Mouse (Mus musculus): ENCODE data around the gene Eif3j1.
"Not testable (repeated sequence)": the region's sequence is repeated elsewhere in the genome, so short reads cannot be mapped to it uniquely, and the experiment has no call there.

The Eif3j1 gene

GRCm38 (mm10) chr2:122027862-122028755 is at the start of gene Eif3j1:
TSS of gene Eif3j1 (plus strand) at chr2:122028546.
- in situ Hi-C loops (cut with MboI; ENCODE audit: unreplicated experiment in 2 of 2) = no loop called here

- in situ Hi-C loops (cut with MboI; ENCODE audit: unreplicated experiment in 2 of 2) = loop anchor here in 1 of 2 experiments (10.0 kb wide), 1 partner anchor 421 kb away; no protein-coding TSS in a partner anchor
Measured at GRCm38 (mm10) chr2:121995738-121996137, 32.6 kb upstream of the Eif3j1 start.

GRCm38 (mm10) chr2:122008832-122009231 is 19.5 kb upstream of the Eif3j1 start:
- in situ Hi-C loops (cut with MboI; ENCODE audit: unreplicated experiment in 2 of 2) = loop anchor here in 1 of 2 experiments (25.0 kb wide), 1 partner anchor 447 kb away; no protein-coding TSS in a partner anchor

- in situ Hi-C loops (cut with MboI; ENCODE audit: unreplicated experiment in 2 of 2) = loop anchor here in 1 of 2 experiments (25.0 kb wide), 1 partner anchor 449 kb away; no protein-coding TSS in a partner anchor
Measured at GRCm38 (mm10) chr2:122011441-122011840, 16.9 kb upstream of the Eif3j1 start.

DNA sequence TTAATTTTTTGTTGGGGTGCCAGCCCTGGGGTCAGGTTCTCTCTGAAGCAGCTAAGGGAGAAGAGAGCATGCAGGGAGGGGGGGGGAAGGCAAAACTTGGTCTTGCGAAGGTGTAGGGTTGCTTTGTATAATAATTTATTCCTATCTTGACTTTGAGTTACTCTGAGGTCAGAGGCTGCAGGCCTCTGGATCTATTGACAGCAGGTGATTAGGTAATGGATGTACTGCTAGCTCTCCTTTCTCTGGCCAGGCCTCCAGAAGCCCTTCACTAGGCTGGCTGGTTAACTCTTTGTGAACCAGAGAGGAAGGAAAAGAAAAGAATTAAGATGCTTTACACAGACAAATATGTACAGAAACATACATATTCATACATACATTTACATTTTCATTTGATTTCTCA is 9.6 kb upstream of the Eif3j1 start:
- in situ Hi-C loops (cut with MboI; ENCODE audit: unreplicated experiment in 2 of 2) = loop anchor here in 1 of 2 experiments (25.0 kb wide), 1 partner anchor 456 kb away; no protein-coding TSS in a partner anchor

DNA sequence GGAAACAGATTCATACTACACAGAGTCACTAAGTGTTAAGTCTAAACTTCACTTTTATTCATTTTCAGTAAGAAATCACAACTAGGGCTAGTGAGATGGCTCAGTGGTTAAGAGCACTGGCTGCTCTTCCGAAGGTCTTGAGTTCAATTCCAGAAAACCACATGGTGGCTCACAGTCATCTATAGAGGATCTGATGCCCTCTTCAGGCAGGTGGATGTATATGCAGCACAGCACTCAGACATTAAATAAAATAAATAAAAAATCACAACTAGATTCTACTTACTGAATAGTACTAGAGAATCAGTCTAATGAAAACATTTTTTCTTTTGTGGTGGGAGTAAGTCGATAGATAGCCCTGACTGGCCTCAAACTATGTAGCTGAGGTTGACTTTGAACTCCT is 6.1 kb upstream of the Eif3j1 start:
- in situ Hi-C loops (cut with MboI; ENCODE audit: unreplicated experiment in 2 of 2) = loop anchor here in 1 of 2 experiments (25.0 kb wide), 1 partner anchor 460 kb away; no protein-coding TSS in a partner anchor

GRCm38 (mm10) chr2:122027091-122027490 is 1.3 kb upstream of the Eif3j1 start:
- in situ Hi-C loops (cut with MboI; ENCODE audit: unreplicated experiment in 2 of 2) = not testable (repeated sequence)

- in situ Hi-C loops (cut with MboI; ENCODE audit: unreplicated experiment in 2 of 2) = no loop called here
Measured at GRCm38 (mm10) chr2:122028756-122029700, 682 bp downstream of the Eif3j1 start.

GRCm38 (mm10) chr2:122031970-122032369 is 3.6 kb downstream of the Eif3j1 start:
- in situ Hi-C loops (cut with MboI; ENCODE audit: unreplicated experiment in 2 of 2) = no loop called here

GRCm38 (mm10) chr2:122036064-122036463 is 7.7 kb downstream of the Eif3j1 start:
- in situ Hi-C loops (cut with MboI; ENCODE audit: unreplicated experiment in 2 of 2) = no loop called here

- in situ Hi-C loops (cut with MboI; ENCODE audit: unreplicated experiment in 2 of 2) = no loop called here
Measured at GRCm38 (mm10) chr2:122043926-122044325, 15.6 kb downstream of the Eif3j1 start.

DNA sequence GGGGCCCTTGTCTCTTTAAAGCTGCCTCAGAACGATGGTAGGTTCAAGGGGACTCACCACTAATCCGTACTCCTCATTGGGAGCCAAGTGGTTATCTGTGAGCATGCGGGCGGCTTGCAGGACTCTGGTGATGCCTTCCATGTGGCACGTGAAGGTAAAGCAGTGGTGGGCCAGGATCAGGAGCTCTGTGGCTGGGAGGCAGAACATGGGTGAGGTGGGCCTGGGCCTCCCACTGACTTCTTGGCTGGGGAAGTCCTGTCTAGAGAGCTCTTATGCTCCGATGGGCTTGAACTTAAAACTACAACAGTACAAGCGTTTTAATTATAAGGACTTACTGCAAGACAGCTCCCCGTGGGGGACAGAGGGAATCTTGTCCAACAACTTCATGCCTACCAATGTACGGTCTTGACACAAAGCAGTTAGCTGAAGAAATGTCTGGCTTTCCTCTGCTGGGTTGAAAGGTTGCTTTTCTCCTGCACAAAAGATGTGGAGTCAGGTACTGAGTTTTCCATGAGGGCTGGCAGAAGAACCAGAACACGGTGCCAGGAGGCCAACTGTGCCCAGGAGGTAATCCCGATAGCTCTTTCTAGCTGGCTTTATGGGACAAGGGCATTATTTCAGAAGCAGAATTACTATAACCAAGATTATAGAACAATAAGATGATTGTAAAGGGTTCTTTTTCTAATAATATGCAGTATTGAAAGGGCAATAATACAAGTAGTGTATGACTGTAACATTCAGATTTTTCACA is 31.2 kb downstream of the Eif3j1 start:
- in situ Hi-C loops (cut with MboI; ENCODE audit: unreplicated experiment in 2 of 2) = loop anchor here in 1 of 2 experiments (10.0 kb wide), 1 partner anchor 495 kb away; no protein-coding TSS in a partner anchor

DNA sequence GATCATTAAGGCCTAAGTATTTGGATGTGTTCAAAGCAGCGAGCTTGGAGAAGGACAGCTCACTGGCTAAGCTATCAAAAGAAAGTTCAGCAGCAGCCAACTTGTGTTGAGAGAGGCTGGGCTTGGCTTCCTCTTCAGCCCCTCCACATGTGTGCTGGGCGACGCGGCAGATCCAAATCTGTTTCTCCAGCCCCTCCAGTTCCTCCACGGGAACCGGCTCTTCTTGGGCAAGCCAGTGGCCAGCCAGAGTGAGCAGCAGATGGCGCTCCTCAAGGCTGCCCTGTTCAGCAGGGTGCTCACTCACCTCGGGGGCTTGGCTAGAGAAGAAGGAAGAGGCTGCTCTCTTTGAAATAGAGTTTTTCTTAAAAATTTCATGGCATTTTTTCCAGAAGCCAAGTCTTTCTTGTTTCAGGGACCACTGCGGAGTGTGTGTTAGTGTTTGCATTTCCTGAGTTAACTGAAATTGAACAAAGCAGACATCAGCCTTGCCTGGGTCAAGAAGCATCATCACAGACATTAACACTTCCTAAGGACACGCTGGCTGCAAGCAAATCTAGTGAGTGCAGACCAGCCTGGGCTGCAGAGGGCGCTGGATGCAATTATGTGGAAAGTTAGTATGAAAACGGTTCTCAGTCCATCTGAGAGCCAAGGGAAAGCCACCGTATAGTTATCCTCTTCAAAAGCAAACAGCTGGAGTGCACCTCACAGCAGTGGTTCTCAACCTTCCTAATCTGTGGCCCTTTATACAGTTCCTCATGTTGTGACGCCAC is 37.0 kb downstream of the Eif3j1 start:
- in situ Hi-C loops (cut with MboI; ENCODE audit: unreplicated experiment in 2 of 2) = loop anchor here in 1 of 2 experiments (10.0 kb wide), 1 partner anchor 489 kb away; no protein-coding TSS in a partner anchor

- in situ Hi-C loops (cut with MboI; ENCODE audit: unreplicated experiment in 2 of 2) = loop anchor here in 1 of 2 experiments (10.0 kb wide), 1 partner anchor 489 kb away; no protein-coding TSS in a partner anchor
Measured at GRCm38 (mm10) chr2:122066241-122066640, 37.9 kb downstream of the Eif3j1 start.

DNA sequence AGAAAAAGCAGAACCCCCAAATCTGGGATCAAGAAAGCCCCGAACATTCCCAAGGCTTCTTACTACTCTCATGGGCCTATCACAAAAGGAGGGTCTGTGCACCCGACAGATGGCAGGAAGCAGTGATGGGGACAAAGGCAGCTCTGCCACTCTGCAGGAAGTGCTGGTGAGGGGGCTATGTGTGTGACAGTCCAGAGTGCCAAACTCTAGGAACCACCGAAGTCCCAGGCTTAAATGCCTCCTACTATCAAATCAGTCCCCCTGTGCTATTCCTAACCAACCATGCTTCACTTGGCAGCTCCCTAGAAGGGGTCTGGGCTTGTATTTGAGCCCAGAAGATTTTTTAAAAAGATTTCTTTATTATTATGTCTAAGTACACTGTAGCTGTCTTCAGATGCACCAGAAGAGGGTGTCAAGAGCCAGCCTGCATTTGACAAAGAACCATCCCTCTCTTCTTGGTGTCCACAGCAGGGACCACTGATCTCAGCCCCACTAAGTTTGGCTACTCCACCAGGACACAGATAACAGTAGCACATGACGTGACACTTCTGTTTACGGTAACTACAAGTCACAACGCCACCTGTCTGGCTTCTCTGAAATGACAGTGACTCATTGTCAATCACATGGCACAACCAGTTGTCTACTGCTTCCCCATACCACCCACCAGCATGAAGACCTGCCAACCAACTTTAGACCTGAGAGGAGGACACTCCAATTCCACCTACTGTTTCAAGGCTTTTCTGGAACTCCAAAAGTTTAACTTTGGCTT is 41.0 kb downstream of the Eif3j1 start:
- in situ Hi-C loops (cut with MboI; ENCODE audit: unreplicated experiment in 2 of 2) = loop anchor here in 1 of 2 experiments (10.0 kb wide), 1 partner anchor 485 kb away; no protein-coding TSS in a partner anchor

DNA sequence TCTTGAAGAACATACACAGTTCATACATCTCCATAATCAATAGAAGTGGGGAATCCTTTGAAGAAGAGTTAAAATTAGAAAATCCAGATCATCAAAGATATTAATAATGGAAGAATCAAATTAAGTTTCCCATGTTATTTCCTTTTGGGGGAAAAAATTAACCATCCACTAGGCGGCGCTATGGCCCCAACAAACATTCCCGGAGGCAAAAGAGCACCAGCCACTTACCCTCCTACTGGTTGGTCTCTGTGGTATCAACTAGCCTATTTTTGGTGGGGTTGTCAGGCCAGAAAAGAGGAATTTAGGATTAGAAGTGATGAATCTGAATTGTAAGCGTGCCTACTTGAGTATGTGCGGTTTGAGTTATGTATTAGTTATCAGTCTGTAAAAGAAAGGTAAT is 41.6 kb downstream of the Eif3j1 start:
- in situ Hi-C loops (cut with MboI; ENCODE audit: unreplicated experiment in 2 of 2) = loop anchor here (5.0 to 10.0 kb wide), 4 partner anchors 92 to 485 kb away; partner anchors contain the start of gene Trim69 (in 2 of the 2)

GRCm38 (mm10) chr2:122081728-122082456 is 53.5 kb downstream of the Eif3j1 start:
- in situ Hi-C loops (cut with MboI; ENCODE audit: unreplicated experiment in 2 of 2) = no loop called here

All from v-Abl transformed pro-B cells (cell line).